Mouse (Mus musculus): ENCODE data around the gene Zmiz1.

The Zmiz1 gene

DNA sequence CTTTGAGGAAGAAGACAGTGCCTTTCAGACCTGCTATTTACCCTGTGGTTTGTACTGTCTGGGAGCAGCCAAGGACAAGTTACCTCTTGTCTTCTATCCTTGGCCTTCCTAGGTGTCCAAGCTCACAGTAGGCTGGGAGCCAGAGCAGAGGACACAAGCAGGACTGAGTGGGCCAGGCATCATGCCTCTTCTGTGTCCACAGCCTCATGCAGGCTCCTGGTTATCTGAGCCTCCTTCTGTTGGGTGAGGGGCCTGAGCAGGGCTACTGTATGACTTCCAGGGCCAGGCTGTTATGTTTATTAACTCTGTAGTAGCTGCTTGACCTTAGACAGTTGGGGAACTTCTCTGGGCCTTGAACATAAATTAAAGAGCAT is 75.4 kb downstream of the Zmiz1 start:
- DNase-seq (ENCODE audit: low read depth, low spot score), result no peak

DNA sequence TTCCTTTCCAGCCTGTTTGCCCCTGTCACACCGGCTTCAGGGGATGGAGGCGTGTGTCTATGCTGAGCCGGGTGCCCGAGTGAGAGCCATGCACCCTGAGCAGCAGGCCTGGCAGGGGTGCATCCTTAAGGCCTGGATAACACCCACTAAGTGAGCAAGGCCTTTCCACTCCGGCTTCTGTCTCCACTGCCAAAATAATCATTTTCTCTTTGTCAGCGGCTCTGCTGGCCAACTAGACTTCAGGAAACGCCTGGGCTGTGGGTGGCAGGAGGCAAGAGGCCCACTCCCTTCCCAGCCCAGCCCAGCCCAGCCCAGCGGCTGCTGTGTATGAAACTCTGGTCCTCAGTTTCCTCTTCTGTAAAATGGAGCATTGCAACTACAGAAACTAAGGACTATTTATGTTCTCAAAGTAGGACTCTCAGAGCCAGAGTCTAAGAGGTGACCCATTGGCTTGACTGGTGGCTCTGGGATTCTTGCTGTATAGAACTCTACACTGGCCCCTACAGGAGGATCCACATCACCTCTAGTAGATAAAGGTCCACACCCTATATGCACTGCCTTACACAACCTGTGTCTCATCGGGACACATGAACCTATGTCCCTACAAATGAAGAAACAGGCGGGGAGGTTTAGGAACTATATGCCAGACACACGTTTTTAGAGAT is 76.1 kb downstream of the Zmiz1 start:
- DNase-seq (ENCODE audit: low read depth, low spot score), result no peak

DNA sequence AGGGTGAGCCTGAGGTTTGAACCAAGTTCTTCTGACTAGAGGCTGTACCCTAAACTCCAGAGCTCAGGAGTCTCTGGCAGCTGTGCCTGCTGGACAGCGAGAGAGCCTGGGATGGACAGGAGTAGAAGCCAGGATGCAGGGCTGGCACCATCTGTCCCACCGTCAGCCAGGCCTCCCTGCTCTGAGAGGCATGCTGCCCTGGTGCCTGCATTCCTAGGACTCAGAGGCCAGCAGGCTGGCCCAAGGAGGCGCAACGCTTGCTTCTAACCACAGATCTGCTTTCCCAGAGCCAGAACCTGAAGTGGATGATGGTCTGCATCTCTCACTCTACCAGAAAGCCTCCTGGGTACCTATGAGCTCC is 76.6 kb downstream of the Zmiz1 start:
- DNase-seq (ENCODE audit: low read depth, low spot score), result peak; percentile 74

DNA sequence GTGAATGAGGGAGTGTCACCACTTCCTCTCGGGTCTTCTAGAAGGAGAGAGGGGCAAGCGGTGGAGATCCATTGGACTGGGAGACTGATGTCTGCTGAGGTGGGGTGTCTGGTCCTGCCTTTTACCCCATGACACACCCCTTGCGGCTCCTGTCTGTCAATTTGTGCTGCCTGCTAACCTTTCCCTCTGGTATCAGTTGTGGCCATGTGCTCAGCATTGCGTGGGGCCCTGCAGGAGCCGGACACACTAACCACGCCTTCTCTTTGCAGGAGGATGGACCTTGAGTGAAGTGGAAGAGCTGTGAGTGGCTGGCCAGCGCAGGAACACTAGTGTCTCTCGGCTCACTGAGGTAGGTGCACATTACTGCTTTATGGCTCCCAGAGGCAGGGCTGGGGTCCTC is 77.5 kb downstream of the Zmiz1 start:
- no peak for DNase-seq (ENCODE audit: low read depth, low spot score)

DNA sequence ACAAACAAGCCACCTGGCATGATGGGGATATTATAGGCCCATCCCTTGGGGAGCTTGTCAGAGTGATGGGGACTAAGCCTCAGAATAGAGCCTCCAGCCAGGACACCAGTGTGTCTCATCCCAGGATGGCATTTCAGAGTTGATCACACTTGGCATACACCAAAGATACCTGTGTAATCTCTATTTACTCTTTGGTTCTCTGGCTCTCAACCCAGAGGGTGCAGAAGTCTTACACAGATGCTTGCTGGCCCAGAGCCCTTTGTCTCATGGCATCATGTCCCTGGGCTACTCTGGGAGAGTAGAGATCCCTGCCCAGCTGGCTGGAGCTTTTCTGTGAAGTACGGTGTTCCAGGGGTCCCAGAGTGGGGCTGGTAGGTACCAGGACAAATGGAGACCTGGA is 78.4 kb downstream of the Zmiz1 start:
- DNase-seq (ENCODE audit: low read depth, low spot score), result no peak

DNA sequence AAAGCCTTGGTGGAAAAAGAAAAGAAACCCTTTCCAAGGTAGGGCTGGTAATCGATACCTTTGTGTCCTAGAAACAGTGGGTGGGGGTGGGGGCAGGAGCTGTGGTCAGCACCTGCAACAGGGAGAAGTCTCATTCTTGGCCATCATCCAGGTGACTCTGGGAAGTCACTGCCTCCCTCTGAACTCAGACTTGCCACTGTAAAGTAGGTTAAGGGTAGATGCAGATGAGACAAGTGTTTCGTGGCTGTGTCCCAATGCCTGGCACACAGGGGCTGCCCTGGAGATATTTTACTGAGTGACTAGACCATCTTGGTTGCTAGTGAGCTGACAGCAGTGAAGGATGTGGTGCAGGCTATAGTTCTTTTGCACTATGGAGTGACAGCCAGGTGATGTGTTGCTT is 79.5 kb downstream of the Zmiz1 start:
- DNase-seq (ENCODE audit: low read depth, low spot score), result no peak

DNA sequence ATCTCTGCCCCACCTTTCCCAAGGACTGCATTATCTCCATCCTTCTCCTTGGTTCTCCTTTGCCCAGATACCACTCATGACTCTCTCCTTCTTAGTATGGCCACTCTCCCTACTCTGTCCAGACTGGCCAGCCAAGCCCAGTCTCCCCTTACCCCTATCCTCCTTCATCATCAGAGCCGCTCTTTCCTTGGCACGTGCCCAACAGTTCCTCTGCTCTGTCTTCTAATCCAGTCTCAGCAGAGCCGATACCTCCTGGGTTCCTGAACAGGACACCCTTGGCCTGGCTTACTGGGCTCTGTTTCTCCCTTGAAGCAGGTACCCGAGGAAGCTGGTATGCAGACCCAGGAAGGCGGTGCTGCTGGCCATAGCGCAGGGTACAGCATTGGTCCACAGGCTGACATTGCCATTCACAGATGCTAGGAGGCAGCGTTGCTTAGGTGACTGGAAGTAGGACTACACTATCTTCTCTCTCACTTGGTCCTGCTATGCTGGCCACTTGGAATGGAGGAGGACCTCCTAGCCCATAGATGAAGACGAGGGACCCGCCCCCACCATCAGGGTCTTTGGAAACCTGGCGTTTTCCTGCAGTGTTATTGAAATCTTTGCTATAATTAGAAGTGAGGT is 80.6 kb downstream of the Zmiz1 start:
- DNase-seq (ENCODE audit: low read depth, low spot score), result no peak

DNA sequence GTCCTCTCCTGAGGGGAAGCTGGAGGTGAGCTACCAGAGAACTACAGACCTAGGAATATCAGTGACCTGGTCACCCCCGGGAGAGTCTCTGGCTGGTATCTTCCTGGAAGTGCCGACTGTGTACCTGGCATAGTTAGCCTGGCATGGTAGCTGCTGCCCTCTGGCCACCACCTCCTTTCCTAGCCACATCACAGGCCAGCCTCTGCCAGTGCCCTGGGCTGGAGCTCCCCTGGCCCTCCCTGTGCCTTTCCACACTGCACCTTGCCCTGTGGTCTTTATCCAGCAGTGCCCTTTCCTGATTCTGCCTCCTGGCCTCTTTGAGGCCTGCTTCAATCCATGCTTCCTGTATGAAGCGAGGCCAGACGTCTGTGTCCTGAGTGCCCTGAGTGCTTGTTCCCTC is 81.2 kb downstream of the Zmiz1 start:
- no peak for DNase-seq (ENCODE audit: low read depth, low spot score)

DNA sequence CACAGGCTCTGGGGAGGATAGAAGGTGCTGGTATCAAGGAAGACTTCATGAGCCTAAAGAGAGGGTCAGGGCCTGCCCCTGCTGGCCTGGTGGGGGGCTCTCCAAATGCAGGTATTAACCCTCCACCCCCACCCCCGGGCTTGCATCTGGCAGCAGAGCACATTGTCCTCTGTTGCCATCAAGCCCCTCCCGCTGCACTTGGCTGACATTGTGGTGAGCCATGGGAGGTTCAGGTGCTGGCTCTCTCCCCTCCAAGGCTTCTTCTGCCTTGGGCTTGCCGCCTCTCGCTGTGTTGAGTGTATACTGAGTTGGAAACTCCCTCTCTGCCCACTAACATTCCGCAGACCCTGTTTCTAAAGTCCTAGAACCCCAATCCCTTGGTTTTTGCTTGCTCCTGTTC is 82.2 kb downstream of the Zmiz1 start:
- no peak for DNase-seq (ENCODE audit: low read depth, low spot score)

DNA sequence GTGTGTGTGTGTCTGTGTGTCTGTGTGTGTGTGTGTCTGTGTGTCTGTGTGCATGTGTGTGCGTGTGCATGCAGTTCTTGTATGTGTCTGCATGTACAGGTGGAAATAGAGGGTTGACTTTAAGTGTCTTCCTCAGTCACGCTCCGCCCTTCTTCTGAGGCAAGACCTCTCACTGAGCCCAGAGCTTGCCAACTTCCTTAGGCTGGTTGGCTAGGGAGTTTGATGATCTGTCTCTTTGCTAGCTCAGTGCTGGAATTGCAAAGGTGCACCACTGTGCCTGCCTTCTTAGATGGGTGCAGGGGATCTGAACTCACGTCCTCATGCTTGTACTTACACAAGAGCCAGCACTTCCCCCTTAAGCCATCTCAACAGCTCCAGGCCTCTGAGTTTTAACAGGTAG is 84.1 kb downstream of the Zmiz1 start:
- peak; percentile 39 for DNase-seq (ENCODE audit: low read depth, low spot score)

DNA sequence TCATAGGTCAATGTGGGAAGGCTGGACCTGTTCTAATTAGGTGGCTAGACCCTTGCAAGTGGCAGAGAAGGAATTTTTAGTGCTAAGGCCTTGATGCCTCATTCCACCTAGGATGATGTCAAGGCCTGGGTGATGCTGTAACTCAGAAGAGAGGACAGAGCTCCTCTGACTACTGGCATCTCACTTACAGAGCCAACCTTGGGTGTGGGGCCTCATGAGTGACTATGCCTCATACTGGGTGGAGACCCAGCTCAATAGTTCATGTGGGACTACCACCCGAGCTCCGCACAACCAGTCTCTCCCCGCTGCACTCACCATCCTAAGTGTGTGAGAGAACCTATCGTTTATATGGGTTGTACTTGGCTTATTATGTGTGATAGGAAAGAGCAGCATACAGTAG is 84.9 kb downstream of the Zmiz1 start:
- no peak for DNase-seq (ENCODE audit: low read depth, low spot score)

DNA sequence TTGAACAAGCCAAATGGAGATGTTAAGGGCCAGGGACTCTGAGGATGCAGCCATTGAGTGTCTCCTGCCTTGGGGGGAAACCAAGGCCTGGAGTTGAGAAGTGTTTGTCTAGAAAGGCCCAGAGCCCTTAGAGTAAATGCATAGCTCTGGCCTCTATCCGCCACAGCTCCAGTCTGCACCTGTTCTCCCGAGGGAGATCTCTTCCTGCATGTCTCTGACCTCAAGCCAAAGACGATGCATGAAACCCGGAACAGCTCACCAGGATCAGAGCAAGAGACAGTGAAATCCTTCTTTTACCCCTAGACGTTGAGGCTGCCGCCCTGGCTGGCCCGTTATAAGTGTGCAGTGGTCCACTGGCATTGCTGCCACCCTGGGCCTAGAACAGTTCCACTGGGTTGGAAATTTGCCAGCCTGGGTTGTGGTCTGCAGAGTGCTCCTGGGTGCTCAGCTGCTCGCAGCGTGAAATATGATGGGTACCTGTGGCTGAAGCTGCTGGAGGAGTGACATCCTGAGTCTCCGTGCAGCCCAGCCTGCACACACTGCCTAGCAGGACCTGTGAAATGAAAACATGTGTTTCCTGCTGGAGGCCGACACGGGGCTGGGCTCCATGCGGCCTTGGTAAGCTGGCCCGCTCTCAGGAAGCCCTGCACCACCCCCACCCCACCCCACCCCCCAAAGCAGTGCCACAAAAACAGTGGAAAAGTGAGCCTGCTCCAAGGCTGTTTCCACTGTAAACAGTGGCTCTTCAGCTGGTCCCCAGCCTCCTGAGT is 88.1 kb downstream of the Zmiz1 start:
- DNase-seq (ENCODE audit: low read depth, low spot score), result no peak

DNA sequence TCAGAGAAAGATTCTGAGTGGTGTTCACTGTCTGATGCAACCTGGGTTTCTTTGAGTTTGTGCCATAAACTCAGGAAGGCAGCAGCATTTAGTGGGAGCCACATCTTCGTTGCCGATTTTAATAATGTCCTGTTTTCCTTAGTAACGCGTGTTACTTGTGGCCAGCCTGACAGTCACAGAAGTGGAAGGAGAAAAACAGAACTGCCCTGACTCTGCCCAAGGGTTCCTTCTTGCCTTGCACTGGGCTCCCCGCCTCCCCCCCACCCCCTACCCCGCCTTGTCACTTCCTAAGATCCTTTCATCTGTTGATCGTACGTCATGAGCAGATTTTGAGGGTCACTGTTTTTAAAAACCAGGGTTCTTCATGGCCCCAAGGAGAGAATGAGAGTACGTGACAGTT is 88.9 kb downstream of the Zmiz1 start:
- DNase-seq (ENCODE audit: low read depth, low spot score), result no peak

DNA sequence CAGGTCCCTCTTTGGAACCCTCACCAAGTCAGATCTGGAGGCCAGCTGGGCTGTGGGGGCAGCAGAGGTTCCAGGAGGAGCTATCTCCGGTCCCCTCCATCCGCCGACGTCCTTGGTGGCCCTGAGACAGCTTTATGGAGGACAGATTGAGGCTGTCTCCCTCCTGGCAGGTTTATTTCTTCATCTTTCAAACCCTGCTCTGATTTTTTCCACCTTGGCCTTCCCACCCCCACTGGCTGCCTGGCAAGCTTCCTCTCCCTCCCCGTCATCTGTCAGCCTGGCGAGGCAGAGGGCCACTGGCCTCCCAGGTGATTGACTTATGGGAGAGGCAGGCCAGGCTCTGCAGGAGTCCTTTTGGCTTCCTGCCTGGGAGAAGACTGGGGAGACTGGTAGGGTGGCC is 89.7 kb downstream of the Zmiz1 start:
- peak; percentile 93 for DNase-seq (ENCODE audit: low read depth, low spot score)

DNA sequence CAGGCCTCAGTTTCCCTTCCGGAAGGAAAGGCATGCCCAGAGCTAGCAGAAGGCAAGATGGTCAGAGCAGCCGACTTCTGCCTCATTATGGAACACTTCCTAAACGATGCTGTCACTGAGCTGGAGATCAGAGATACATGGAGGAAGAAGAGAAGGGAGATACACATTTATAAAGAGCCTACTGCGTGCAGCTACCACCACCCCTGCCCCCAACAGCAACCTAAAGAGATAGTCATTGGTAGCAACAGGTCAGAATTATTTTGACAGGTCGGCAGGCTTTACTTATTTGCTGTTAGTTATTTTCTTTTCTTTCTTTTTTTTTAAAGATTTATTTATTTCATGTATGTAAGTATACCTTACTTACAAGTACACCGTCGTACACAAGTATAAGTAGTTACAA is 90.1 kb downstream of the Zmiz1 start:
- no peak for DNase-seq (ENCODE audit: low read depth, low spot score)

DNA sequence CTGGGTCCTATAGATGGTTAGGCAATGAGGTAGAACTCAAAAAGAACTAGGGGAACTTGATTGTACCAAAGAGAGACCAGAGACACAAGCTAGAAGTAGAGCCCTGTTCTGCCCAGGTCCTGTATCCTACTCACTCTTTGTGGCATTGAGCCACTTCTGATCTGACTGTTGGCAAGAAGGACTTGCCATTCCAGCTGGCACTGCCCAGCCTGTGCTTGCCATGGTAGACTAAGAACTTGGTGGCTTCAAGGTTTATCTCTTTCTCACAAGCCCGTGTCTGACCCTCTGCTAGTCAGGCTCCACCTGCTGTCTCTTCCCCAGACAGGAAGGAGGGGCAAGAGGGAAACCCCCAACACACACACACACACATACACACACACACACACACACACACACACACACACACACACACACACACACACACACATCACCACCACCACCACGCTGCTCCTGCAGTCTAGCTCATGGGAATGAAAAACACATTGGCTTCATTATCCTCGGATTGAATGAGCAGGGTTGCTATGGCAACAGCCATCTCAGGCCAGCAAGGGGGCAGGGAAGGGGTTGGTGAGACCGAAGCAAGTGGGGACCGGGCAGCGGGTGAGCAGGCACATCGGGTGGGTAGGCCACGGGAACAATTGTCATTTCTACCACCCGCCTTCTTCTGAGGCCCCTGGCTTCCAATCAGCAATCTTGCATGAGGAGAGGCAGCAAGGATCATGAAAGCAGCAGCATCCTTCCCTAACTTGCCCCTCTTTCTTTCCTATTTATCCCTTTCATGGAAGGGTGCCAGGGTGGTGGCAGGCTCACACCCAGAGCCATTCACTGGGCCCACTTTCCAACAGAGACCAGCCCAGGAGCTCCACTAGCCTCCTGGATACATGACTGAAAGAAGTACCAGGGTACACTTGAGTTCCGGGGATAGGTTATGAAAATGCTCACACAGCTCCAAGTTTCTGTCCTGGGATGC is 91.2 kb downstream of the Zmiz1 start:
- DNase-seq (ENCODE audit: low read depth, low spot score), result peak; percentile 95

DNA sequence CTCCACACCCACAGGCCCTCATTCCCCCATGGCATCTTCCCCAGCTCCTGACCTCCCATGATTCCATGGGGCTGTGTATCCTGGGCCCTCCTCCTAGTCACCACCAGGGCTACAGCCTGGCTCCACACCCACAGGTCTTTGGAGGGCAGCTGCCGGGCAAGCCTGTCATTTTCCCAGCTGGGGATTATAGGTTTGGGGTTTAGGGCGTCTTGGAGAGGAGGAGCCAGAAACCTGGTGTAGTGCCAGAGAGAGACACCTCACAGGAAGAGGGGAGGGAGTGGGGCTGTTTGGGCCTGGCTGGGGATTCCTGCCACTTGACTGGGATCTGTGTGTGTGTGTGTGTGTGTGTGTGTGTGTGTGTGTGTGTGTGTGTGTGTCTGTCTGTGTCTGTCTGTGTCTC is 92.7 kb downstream of the Zmiz1 start:
- DNase-seq (ENCODE audit: low read depth, low spot score), result peak; percentile 31

DNA sequence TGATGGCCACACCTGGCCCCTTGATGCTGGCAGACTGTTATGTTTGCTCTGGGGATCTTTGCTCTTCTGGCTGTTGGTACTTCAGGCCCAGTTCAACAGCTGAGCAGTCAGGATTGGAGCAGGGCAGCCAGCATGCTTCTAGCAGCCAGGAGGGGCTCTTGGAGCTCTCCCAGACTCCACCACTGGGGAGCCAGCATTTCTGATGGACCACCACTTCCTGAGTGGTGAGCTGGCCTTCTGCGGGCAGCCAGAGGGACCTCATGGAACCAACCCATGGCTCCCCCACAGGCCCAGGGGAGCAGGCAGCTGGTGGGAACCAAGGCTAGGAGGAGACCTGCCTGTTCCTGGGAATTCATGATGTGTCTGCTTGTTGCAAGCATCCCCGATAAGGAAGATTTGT is 94.4 kb downstream of the Zmiz1 start:
- no peak for DNase-seq (ENCODE audit: low read depth, low spot score)

DNA sequence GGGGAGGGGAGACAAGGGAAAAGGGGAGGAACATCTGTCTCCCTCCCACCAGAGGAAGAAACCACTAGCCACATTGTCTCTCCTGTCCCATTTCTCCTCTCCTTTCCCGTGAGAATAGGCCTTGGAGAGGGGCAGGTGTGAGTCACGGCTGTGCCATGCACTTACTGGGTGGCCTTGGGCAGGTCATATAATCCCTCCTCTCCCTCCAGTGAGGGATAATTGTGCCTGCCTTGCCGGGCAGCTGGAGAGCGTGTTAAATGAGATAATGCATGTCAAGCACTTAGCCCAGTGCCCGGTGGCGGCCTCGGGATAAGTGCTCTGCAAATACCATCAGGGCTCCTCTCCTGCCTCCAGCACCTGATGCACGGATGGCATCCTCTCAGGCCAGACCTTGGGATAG is 95.8 kb downstream of the Zmiz1 start:
- DNase-seq (ENCODE audit: low read depth, low spot score), result no peak

DNA sequence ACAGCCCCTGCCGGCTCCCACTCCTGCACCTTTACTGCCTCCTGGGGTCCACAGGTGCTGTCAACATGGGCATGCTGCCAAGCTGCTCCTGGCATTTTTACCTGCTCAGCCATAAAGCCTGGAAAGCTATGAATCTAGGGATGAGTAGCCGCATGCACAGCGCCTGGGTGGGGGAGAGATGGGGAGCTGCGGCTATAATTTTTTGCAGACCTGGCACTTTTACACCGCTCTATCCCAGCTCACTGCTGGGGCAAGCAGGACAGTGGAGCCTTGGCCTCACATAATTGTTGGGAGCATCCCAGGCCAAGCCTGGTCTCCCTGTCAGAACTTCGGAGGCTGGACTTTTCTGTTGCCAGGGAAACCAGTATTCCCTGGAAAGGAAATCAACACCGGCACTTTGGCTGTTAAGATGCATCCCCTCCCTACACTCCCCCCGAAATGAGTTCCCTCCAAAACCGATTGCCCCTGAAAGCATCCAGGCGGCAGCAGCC is 96.4 kb downstream of the Zmiz1 start:
- DNase-seq (ENCODE audit: low read depth, low spot score), result peak; percentile 75

DNA sequence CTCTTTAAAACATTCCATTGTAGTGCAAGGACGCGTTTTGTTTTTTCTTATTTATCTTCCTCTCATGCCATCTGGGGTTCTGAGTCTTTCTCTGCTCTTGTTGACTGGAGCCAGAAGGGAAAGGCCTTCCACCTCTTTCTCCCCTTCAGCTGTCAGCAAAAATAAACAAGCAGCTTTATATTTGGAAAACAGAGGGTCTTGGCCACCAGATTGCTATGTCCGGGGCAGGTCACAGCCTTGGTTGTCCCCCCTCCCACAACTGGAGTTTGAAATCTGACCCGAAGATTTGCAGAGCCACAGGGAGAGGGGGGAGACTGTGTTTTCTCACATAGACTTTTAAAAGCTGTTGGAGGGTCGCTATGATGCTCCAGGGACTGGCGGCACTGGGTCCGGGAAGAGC is 96.9 kb downstream of the Zmiz1 start:
- DNase-seq (ENCODE audit: low read depth, low spot score), result no peak

DNA sequence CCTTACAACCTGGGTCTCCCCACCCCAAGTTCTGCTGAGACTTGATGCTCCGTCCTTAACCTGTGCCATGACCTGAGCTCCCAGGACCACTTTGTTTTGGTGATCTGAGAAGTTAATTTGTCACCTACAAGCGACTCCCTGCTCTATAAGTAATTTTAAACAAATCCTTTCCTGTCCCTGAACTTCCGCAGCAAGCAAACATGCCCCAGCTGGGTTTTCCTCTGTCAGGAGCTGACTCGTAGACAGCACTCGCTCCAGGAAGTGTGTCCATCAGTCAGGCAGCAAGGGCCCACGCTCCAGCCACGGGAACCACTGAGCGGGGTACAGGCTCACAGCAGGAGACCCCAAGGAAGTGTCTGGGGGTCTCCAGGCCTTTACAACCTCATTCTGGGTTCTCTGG is 98.0 kb downstream of the Zmiz1 start:
- no peak for DNase-seq (ENCODE audit: low read depth, low spot score)
